Mouse (Mus musculus) heart, postnatal 0 days (tissue): Measurements from ENCODE around the gene Scfd2. TPM values are rescaled to one million over a fixed set of nuclear protein-coding genes. Genes with fewer than 3 reads are reported as not detected.

Source experiments
- ATAC-seq: fragments of 200-750 bp; cut with Nextera tagmentation; 2 replicates; pipeline ENCODE4 v1.8.0; 2017; ENCODE audit warnings: low read depth, moderate number of reproducible peaks, moderate library complexity; ENCODE audit not compliant: insufficient read depth
- DNase-seq: peaks from one replicate; pipeline ENCODE4 v3.0.0-alpha.2; 2016; ENCODE audit warnings: low spot score
- H3K27ac ChIP-seq: fragments of 300-500 bp; sonication (generic); 2 replicates; pipeline ENCODE4 v1.5.1; 2014; ENCODE audit warnings: low read depth, mild to moderate bottlenecking
- H3K27me3 ChIP-seq: fragments of 300-500 bp; sonication (generic); 2 replicates; pipeline ENCODE4 v1.6.1; 2014; ENCODE audit warnings: low read length, mixed read lengths; ENCODE audit not compliant: control insufficient read depth, insufficient read depth
- H3K36me3 ChIP-seq: fragments of 300-500 bp; sonication (generic); replicated peaks from 2 replicates; pipeline ENCODE4 v1.6.1; 2014; ENCODE audit warnings: low read length, mixed read lengths; ENCODE audit not compliant: control insufficient read depth, insufficient read depth
- H3K4me1 ChIP-seq: fragments of 300-500 bp; sonication (generic); 2 replicates; pipeline ENCODE4 v1.6.1; 2014; ENCODE audit warnings: antibody characterized with exemption; ENCODE audit not compliant: control insufficient read depth, insufficient read depth
- H3K4me2 ChIP-seq: fragments of 300-500 bp; sonication (generic); 2 replicates; pipeline ENCODE4 v1.6.1; 2014; ENCODE audit warnings: low read depth, mild to moderate bottlenecking, low read length, moderate library complexity
- H3K4me3 ChIP-seq: fragments of 300-500 bp; sonication (generic); 2 replicates; pipeline ENCODE4 v1.5.1; 2014; ENCODE audit warnings: low read depth, low read length
- H3K9ac ChIP-seq: fragments of 300-500 bp; sonication (generic); replicated peaks from 2 replicates; pipeline ENCODE4 v1.6.1; 2014; ENCODE audit warnings: low read depth, low read length, mixed read lengths
- H3K9me3 ChIP-seq: fragments of 300-500 bp; sonication (generic); replicated peaks from 2 replicates; pipeline ENCODE4 v1.6.1; 2016; ENCODE audit warnings: low read length; ENCODE audit not compliant: control insufficient read depth
- CTCF ChIP-seq: IDR thresholded peaks from 2 replicates; pipeline ENCODE4 v1.5.1; 2016; ENCODE audit warnings: antibody characterized with exemption, control low read depth, low read depth
- EP300 ChIP-seq: IDR thresholded peaks from 2 replicates; pipeline ENCODE4 v1.6.1; 2016; ENCODE audit warnings: antibody characterized with exemption, low read depth
- WGBS: fragments of 180-500 bp; shearing (Covaris S2); extraction: QIAGEN DNeasy Blood & Tissue Kit; methylation state at CpG from one replicate; pipeline ENCODE4 v1.1.7; 2014; 5-methylcytosine and 5-hydroxymethylcytosine counted together
- polyA plus RNA-seq: library from polyadenylated mRNA; unstranded; fragments of >200 nt; fragmentation: Nextera tagmentation; extraction: Ambion mirVana; gene quantifications from 2 replicates; pipeline ENCODE4 v1.2.1, GENCODE M21; 2015
- total RNA-seq: library from RNA; depleted of rRNA; stranded (reverse); fragments of >200 nt; gene quantifications from 2 replicates; pipeline ENCODE4 v1.2.3, GENCODE M21; 2014; ENCODE audit warnings: low replicate concordance

Gene Scfd2
- total and polyA plus RNA-seq, 2 experiments from 2014 or later: 14.2 to 24.3 TPM

- DNase-seq: no peak
Measured at GRCm38 (mm10) chr5:74492705-74493104, 38.9 kb downstream of the Scfd2 start.

GRCm38 (mm10) chr5:74484646-74485045 lies 46.9 kb downstream of the Scfd2 start:
- DNase-seq (no peak), ATAC-seq (no peak)
- 0 out of 2 replicates have a peak, but pooled peaks cover 3% of the 10 kb centered on the region for H3K4me1 ChIP-seq
- TF ChIP-seq EP300: no peak
- TF ChIP-seq CTCF: no peak
- no peaks in the 10 kb centered on the region for H3K27me3 ChIP-seq
- WGBS: 85% methylated on average over 4 of the region's 4 CpGs
- H3K4me3 ChIP-seq: no peak overlapping the region
- H3K9ac ChIP-seq: no peak overlapping the region
- H3K27ac ChIP-seq: no peak overlapping the region
- no peaks in the 10 kb centered on the region for H3K36me3 ChIP-seq
- H3K9me3 ChIP-seq: no peaks in the 10 kb centered on the region
- no peak overlapping the region for H3K4me2 ChIP-seq

More at GRCm38 (mm10) chr5:74492705-74493104, 38.9 kb downstream of the Scfd2 start:
- H3K4me1 ChIP-seq: no peaks in the 10 kb centered on the region
- H3K4me2 ChIP-seq: no peak overlapping the region
- H3K27ac ChIP-seq: no peak overlapping the region
- WGBS: 67% methylated on average over 3 of the region's 3 CpGs
- no peak overlapping the region for H3K9ac ChIP-seq
- ATAC-seq: no peak
- no peaks in the 10 kb centered on the region for H3K9me3 ChIP-seq
- H3K4me3 ChIP-seq: no peak overlapping the region
- H3K27me3 ChIP-seq: no peaks in the 10 kb centered on the region
- TF ChIP-seq EP300: no peak
- no peak for TF ChIP-seq CTCF
- H3K36me3 ChIP-seq: no peaks in the 10 kb centered on the region

- Histone ChIP-seq H3K27ac (no peak overlapping the region), H3K9me3 (no peaks in the 10 kb centered on the region), H3K4me3 (no peak overlapping the region), H3K36me3 (no peaks in the 10 kb centered on the region), H3K4me2 (no peak overlapping the region), H3K27me3 (no peaks in the 10 kb centered on the region), H3K4me1 (0 out of 2 replicates have a peak, but pooled peaks cover 4% of the 10 kb centered on the region), H3K9ac (no peak overlapping the region)
- ATAC-seq: no peak
- no peak for DNase-seq
- WGBS: 59% methylated on average over 6 of the region's 6 CpGs
- TF ChIP-seq EP300 (no peak), CTCF (no peak)
Measured at GRCm38 (mm10) chr5:74482633-74483032, 48.9 kb downstream of the Scfd2 start.

GRCm38 (mm10) chr5:74482034-74482433 lies 49.5 kb downstream of the Scfd2 start:
- H3K36me3 ChIP-seq: no peaks in the 10 kb centered on the region
- WGBS: 63% methylated on average over 3 of the region's 3 CpGs
- ATAC-seq (no peak), DNase-seq (no peak)
- H3K27me3 ChIP-seq: no peaks in the 10 kb centered on the region
- H3K27ac ChIP-seq: no peak overlapping the region
- H3K9me3 ChIP-seq: no peaks in the 10 kb centered on the region
- H3K4me1 ChIP-seq: 0 out of 2 replicates have a peak, but pooled peaks cover 4% of the 10 kb centered on the region
- H3K9ac ChIP-seq: no peak overlapping the region
- H3K4me3 ChIP-seq: no peak overlapping the region
- TF ChIP-seq EP300: no peak
- no peak; the same call in 1 of the 2 replicates for TF ChIP-seq CTCF
- H3K4me2 ChIP-seq: no peak overlapping the region

- WGBS: 70% methylated on average over 4 of the region's 4 CpGs
- H3K4me2 ChIP-seq: no peak overlapping the region
Measured at GRCm38 (mm10) chr5:74480409-74480808, 51.1 kb downstream of the Scfd2 start.

GRCm38 (mm10) chr5:74479947-74480346 lies 51.6 kb downstream of the Scfd2 start:
- no peaks in the 10 kb centered on the region for H3K27me3 ChIP-seq
- 0 out of 2 replicates have a peak, but pooled peaks cover 4% of the 10 kb centered on the region for H3K4me1 ChIP-seq
- H3K9ac ChIP-seq: no peak overlapping the region
- no peak overlapping the region for H3K4me2 ChIP-seq
- ATAC-seq: no peak
- no peak for DNase-seq
- H3K4me3 ChIP-seq: no peak overlapping the region
- no peaks in the 10 kb centered on the region for H3K9me3 ChIP-seq
- H3K27ac ChIP-seq: no peak overlapping the region
- no peaks in the 10 kb centered on the region for H3K36me3 ChIP-seq
- 29% methylated on average over 4 of the region's 4 CpGs for WGBS
- TF ChIP-seq CTCF (no peak), EP300 (no peak)

More at GRCm38 (mm10) chr5:74480409-74480808, 51.1 kb downstream of the Scfd2 start:
- no peak overlapping the region for H3K9ac ChIP-seq
- TF ChIP-seq CTCF (no peak), EP300 (no peak)
- H3K36me3 ChIP-seq: no peaks in the 10 kb centered on the region
- no peak overlapping the region for H3K4me3 ChIP-seq
- H3K27me3 ChIP-seq: no peaks in the 10 kb centered on the region
- no peak overlapping the region for H3K27ac ChIP-seq
- 0 out of 2 replicates have a peak, but pooled peaks cover 4% of the 10 kb centered on the region for H3K4me1 ChIP-seq
- ATAC-seq: no peak
- DNase-seq: no peak
- H3K9me3 ChIP-seq: no peaks in the 10 kb centered on the region
